Mouse (Mus musculus): ENCODE results near the gene Arhgap18. TPM values are rescaled to one million over a fixed set of nuclear protein-coding genes. Genes with fewer than 3 reads are reported as not detected.

Gene Arhgap18
- polyA plus RNA-seq, 1 experiment from 2014 or later = 37.3 TPM

DNA sequence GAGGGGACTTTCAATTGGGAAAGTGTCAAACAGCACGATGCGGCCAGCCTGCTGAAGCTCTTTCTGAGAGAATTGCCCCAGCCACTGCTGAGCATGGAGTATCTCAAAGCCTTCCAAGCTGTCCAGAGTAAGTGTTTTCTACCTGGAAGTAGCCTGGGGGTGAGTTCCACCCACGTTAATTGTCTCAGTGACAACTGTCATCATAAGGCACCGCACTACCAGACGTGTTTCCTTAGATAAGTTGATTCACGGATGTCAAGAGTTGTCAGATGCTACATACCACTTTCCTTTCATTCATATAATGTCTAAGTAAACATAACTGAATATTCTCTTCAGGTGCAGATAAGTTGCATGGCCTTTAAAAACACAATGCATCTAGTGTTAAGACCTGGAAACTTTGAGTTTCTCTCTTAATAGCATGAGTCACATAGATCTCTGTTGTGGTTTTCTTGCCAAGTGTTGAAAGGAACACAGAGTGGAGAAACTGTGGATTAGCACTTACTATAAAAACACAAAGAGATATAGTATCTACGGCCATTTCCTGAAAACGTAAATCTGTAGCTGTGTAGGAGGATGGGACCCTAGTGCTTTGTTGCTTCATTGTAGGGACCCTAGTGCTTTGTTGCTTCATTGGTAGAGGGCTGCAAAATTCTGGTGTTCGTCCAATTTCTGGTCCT lies 125.8 kb downstream of the Arhgap18 start:
- ATAC-seq (ENCODE audit: extremely low read depth, insufficient number of reproducible peaks, low FRiP score, low TSS enrichment) = no peak
- H3K4me2 ChIP-seq = peak overlapping the region; percentile 21; the same call in 1 of the 2 replicates
- WGBS = 36% methylated on average over 9 of the region's 9 CpGs

DNA sequence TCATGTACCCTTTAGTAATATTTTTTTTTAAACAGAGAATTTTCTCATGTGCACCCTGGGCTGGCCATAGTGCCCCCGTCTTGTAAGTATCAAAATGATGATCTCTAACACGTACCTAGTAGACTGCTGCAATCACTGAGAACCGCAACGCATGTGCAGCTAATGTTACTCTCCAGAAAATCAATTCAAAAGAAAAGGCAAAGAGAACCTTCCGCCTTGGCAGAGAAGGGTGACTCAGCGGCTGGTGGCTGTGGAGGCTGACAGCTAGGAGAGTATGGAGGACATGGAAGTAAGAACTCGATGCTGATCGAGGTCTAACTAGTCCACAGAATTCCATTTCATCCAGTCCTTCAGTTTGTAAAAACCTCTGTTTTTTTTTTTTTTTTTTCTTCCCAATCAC lies 131.7 kb downstream of the Arhgap18 start:
- peaks cover 21% of the 10 kb centered on the region for H3K36me3 ChIP-seq
- ATAC-seq (ENCODE audit: extremely low read depth, insufficient number of reproducible peaks, low FRiP score, low TSS enrichment) = no peak
- WGBS = 82% methylated on average over 8 of the region's 8 CpGs
- H3K4me1 ChIP-seq = no peaks in the 10 kb centered on the region
- no peak overlapping the region for H3K4me3 ChIP-seq
- H3K9ac ChIP-seq = no peak overlapping the region
- no peak overlapping the region for H3K27ac ChIP-seq (replicated peaks)
- no peaks in the 10 kb centered on the region for H3K27me3 ChIP-seq (replicated peaks)
- H3K9me3 ChIP-seq = no peaks in the 10 kb centered on the region
- no peak overlapping the region for H3K4me2 ChIP-seq

More for the DNA sequence above, 125.8 kb downstream of the Arhgap18 start:
- Histone ChIP-seq H3K4me3 (no peak overlapping the region), H3K4me1 (peaks cover 9% of the 10 kb centered on the region), H3K27ac (replicated peaks) (peak overlapping the region; percentile 45), H3K27me3 (replicated peaks) (no peaks in the 10 kb centered on the region), H3K9ac (no peak overlapping the region), H3K36me3 (peaks cover 11% of the 10 kb centered on the region; the same call in 1 of the 2 replicates), H3K9me3 (no peaks in the 10 kb centered on the region)

DNA sequence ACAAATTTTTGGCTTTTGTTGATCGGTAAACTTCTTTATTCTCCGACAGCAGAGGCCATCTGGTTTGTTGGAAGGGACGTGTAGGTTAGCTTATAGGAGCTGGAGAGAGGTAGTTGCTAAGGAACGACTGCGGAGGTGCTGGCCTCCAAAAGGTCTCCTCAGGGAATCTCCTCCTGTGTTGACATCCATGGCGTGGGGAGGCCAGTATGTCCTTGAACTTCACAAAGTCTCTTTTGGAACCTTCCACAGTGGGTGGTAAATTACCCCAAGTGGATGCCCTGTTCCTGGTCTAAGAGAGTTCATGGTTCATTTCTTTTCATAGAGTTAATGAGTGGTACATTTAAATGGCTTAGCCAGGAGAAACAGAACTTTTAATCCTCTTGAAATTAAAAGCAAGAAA lies 136.0 kb downstream of the Arhgap18 start:
- no peak overlapping the region for H3K9ac ChIP-seq
- H3K9me3 ChIP-seq = no peaks in the 10 kb centered on the region
- no peak overlapping the region for H3K27ac ChIP-seq (replicated peaks)
- ATAC-seq (ENCODE audit: extremely low read depth, insufficient number of reproducible peaks, low FRiP score, low TSS enrichment) = no peak
- H3K4me1 ChIP-seq = no peaks in the 10 kb centered on the region
- 43% methylated on average over 6 of the region's 6 CpGs for WGBS
- peaks cover 13% of the 10 kb centered on the region for H3K36me3 ChIP-seq
- H3K4me3 ChIP-seq = no peak overlapping the region
- H3K4me2 ChIP-seq = no peak overlapping the region
- H3K27me3 ChIP-seq (replicated peaks) = no peaks in the 10 kb centered on the region

DNA sequence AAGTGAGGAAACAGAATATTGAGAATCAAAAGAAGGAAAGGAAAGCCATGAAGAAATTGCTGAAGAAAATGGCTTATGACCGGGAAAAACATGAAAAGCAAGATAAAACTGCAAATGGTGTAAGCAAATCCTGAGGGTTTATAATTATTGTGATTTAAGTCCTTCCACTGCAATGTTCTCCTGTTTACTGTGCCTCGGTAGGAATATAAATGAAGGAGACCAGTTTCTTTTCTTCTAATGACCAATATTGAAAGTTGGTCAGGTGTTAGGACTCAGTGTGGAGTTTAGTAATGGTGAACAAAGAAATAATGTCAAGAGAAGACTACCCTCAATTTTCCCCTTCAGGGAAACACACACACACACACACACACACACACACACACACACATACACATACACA lies 136.5 kb downstream of the Arhgap18 start:
- Histone ChIP-seq H3K4me1 (no peaks in the 10 kb centered on the region), H3K27me3 (replicated peaks) (no peaks in the 10 kb centered on the region), H3K4me3 (no peak overlapping the region), H3K36me3 (peaks cover 13% of the 10 kb centered on the region), H3K9ac (no peak overlapping the region), H3K4me2 (no peak overlapping the region), H3K9me3 (no peaks in the 10 kb centered on the region), H3K27ac (replicated peaks) (no peak overlapping the region)
- ATAC-seq (ENCODE audit: extremely low read depth, insufficient number of reproducible peaks, low FRiP score, low TSS enrichment) = no peak
- WGBS = 77% methylated on average over 2 of the region's 2 CpGs

DNA sequence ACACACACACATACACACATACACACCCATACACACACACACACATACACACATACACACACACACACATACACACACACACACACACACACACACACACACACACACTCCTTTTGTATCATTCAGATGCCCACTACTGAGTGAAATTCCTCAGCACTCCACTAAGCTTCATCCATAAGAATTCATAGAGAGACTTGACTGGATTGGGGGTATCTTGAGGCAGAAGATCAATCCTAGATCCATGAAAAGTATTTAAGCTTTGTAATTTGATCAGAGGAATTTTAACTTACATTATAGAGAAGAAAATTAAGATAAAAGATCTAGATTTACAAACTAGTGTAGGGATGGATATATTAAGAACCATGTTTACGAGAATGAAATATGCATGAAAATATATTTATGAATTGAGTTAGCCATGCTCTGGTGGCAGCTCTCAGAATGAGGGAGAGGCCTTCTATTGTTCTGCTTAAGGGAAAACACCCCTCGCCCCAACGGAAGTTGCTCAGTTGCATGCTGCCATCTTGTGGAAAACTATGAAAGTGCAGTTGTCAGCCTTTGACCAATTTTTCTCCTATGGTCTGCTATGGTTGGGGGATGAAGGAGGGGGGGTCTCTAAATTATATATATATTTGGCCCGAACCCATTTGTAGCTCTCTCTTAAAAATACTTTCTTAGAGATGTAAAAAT lies 137.2 kb downstream of the Arhgap18 start:
- no peak for ATAC-seq (ENCODE audit: extremely low read depth, insufficient number of reproducible peaks, low FRiP score, low TSS enrichment)
- Histone ChIP-seq H3K4me1 (no peaks in the 10 kb centered on the region), H3K9ac (no peak overlapping the region), H3K27ac (replicated peaks) (no peak overlapping the region), H3K9me3 (no peaks in the 10 kb centered on the region), H3K4me3 (no peak overlapping the region), H3K36me3 (peaks cover 13% of the 10 kb centered on the region), H3K27me3 (replicated peaks) (no peaks in the 10 kb centered on the region), H3K4me2 (no peak overlapping the region)
- WGBS = 5% methylated on average over 4 of the region's 4 CpGs

DNA sequence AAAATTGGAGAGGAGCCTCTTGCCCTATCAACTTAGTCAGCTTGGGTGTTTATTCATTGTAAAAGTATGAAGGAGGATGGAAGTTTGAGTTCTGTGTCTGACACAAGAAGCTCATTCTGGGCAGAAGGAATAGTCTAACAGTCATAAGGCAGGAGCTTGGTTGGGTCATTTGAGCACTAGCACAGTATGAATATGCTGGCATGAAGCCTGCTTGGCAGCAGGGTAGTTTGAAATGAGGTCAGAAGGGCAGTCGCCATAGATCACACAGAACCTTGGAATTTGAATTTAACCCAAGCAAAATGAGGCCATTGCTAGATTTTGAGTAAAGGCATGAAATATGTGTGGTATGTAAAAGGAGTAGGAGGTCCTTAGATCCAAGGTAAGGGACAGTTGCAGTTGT lies 139.9 kb downstream of the Arhgap18 start:
- no peak overlapping the region for H3K4me2 ChIP-seq
- no peak for ATAC-seq (ENCODE audit: extremely low read depth, insufficient number of reproducible peaks, low FRiP score, low TSS enrichment)
- WGBS = 71% methylated on average over 1 of the region's 1 CpGs
- H3K27me3 ChIP-seq (replicated peaks) = no peaks in the 10 kb centered on the region
- H3K9ac ChIP-seq = no peak overlapping the region
- no peaks in the 10 kb centered on the region for H3K4me1 ChIP-seq
- H3K4me3 ChIP-seq = no peak overlapping the region
- H3K27ac ChIP-seq (replicated peaks) = no peak overlapping the region
- 0 out of 2 replicates have a peak, but pooled peaks cover 7% of the 10 kb centered on the region for H3K36me3 ChIP-seq
- no peaks in the 10 kb centered on the region for H3K9me3 ChIP-seq

DNA sequence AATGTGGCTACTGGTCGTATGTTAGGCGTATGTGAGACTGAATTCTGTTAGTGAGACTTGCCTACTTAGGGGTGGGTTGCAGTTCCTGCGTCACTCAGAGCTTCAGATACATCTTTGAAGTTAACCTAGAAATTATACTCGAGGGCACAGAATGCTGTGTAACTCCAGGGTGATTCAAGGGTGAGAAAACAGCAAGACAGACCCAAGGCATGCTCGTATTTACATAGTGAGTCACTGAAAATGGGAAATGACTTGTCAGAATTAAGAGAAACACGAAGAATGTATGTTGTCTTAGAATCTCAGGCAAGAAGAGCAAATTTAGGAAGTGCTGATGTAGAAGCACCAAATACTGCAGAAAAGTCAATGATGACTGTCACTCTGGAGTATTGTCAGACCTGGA lies 142.5 kb downstream of the Arhgap18 start:
- Histone ChIP-seq H3K27ac (replicated peaks) (no peak overlapping the region), H3K9me3 (no peaks in the 10 kb centered on the region), H3K4me1 (no peaks in the 10 kb centered on the region), H3K36me3 (peaks cover 12% of the 10 kb centered on the region), H3K4me2 (no peak overlapping the region), H3K4me3 (no peak overlapping the region), H3K9ac (no peak overlapping the region), H3K27me3 (replicated peaks) (no peaks in the 10 kb centered on the region)
- 64% methylated on average over 6 of the region's 6 CpGs for WGBS
- no peak for ATAC-seq (ENCODE audit: extremely low read depth, insufficient number of reproducible peaks, low FRiP score, low TSS enrichment)

DNA sequence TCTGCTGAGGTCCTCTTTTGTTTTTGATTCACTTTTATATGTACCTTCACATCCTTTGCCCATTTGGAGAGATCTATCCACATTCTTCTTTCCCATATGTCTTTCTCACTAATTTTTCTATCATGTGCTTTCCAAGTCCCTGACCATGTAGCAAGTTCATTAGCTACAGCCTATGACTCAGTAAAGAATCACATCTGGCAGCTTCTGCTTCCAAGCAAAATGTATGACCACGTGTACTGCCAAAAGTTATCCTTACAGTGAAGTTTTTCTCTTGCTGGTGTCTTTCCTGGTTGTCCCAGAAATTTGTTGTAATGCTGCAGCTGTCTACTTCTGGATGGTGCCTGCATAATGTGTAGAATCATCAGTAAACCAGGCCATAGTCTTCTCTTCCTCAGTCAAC lies 147.2 kb downstream of the Arhgap18 start:
- Histone ChIP-seq H3K9me3 (no peaks in the 10 kb centered on the region), H3K27me3 (replicated peaks) (no peaks in the 10 kb centered on the region), H3K4me3 (no peak overlapping the region), H3K36me3 (peaks cover 18% of the 10 kb centered on the region), H3K4me2 (no peak overlapping the region), H3K27ac (replicated peaks) (no peak overlapping the region), H3K9ac (no peak overlapping the region), H3K4me1 (no peaks in the 10 kb centered on the region)
- ATAC-seq (ENCODE audit: extremely low read depth, insufficient number of reproducible peaks, low FRiP score, low TSS enrichment) = no peak
- WGBS = 63% methylated on average over 1 of the region's 1 CpGs

DNA sequence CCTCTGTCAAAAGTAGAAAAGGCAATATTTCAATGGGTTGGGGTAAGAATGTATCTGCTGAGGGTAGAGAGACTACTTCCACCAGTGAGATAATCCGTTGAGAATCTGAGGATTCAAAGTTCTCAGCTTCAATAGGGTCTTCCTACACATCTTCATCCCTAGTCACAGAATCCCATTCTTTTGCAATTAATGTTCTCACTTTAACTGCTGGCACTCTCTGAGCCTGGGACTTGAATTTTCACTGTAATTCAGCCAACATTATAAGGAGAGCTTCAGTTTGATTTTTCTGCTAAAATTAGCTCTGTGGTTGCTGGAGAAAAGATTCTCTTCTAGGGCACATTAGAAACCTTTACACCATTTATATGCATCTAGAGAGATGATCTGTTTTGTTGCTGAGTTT lies 150.6 kb downstream of the Arhgap18 start:
- Histone ChIP-seq H3K4me2 (no peak overlapping the region), H3K27ac (replicated peaks) (no peak overlapping the region), H3K27me3 (replicated peaks) (no peaks in the 10 kb centered on the region), H3K4me3 (no peak overlapping the region), H3K4me1 (no peaks in the 10 kb centered on the region), H3K9ac (no peak overlapping the region), H3K9me3 (no peaks in the 10 kb centered on the region), H3K36me3 (peaks cover 32% of the 10 kb centered on the region)
- 76% methylated on average over 1 of the region's 1 CpGs for WGBS
- ATAC-seq (ENCODE audit: extremely low read depth, insufficient number of reproducible peaks, low FRiP score, low TSS enrichment) = no peak

DNA sequence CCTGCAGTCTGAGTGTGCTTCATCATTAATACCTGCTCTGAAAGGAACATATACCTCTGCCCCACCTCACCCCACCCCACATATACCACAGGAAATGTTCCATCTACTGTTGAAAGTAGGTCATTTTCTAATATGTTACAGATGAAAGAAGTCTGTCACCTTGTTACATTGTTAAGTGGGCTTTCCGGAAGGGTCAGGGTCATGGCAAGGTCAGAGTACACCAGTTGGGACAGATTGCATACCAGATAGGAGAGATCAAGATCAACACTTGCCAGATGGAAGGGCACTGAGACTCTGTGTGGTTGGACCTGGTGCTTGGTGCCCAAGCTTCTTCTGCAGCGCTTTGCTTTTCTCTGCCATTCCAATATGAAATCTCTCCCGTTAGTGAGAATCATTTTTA lies 158.0 kb downstream of the Arhgap18 start:
- no peak for ATAC-seq (ENCODE audit: extremely low read depth, insufficient number of reproducible peaks, low FRiP score, low TSS enrichment)
- Histone ChIP-seq H3K4me1 (no peaks in the 10 kb centered on the region), H3K9ac (no peak overlapping the region), H3K36me3 (peaks cover 31% of the 10 kb centered on the region), H3K27ac (replicated peaks) (no peak overlapping the region), H3K4me2 (no peak overlapping the region), H3K27me3 (replicated peaks) (no peaks in the 10 kb centered on the region), H3K4me3 (no peak overlapping the region), H3K9me3 (no peaks in the 10 kb centered on the region)
- 76% methylated on average over 3 of the region's 3 CpGs for WGBS

DNA sequence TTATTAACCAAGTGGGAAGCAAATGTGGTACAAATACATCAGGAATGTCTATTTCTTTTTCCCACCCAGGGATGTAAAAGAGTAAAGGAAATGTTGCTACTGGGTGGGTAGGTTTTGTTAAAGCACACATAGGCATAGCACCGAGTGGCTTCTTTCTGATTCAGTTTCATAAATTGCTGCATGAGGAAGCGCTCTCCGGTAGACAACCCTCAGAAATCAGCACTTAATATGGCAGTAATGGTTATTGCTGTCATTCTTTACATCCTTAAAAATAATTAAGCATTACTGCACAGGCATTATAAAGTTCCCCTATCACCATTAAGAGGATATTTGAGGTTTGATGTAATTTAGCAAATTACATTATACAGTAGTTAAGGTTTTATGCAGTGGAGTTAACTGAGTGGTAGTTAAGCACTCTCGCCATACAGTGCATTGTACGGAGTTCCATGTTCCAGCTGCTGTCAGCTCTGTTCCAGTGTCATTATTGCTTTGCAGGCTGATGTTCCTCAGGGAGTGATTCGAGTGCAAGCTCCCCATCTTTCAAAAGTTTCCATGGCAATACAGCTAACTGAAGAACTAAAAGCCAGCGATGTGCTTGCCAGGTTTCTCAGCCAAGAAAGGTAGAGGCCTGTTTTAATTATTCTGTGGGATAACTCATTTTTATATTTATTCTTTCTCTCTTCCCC lies 159.0 kb downstream of the Arhgap18 start:
- Histone ChIP-seq H3K27ac (replicated peaks) (no peak overlapping the region), H3K36me3 (peaks cover 28% of the 10 kb centered on the region), H3K9me3 (no peaks in the 10 kb centered on the region), H3K4me2 (no peak overlapping the region), H3K27me3 (replicated peaks) (no peaks in the 10 kb centered on the region), H3K4me1 (no peaks in the 10 kb centered on the region), H3K9ac (no peak overlapping the region), H3K4me3 (no peak overlapping the region)
- WGBS = 76% methylated on average over 7 of the region's 7 CpGs
- ATAC-seq (ENCODE audit: extremely low read depth, insufficient number of reproducible peaks, low FRiP score, low TSS enrichment) = no peak

All from heart, embryonic 13.5 days (tissue).